In genomic region chr13:37329747-37330146, GRCm38 (mm10) we compare ENCODE assay signal across 25 mouse cellular contexts. TPM values are rescaled to one million over a fixed set of nuclear protein-coding genes. Genes with fewer than 3 reads are reported as not detected.
DNase-seq lines count a peak whose midpoint lies in the region; TF ChIP-seq lines count a peak whose summit lies in the region.
"Had no signal": no experiment of that assay in that cellular context is flagged by ENCODE, and none has a peak within 500 bp of the region (broad histone marks: within the 10 kb centered on the region; RNA-seq: fewer than 3 reads in every experiment).

No protein-coding gene starts in this region.

- intact Hi-C loops in heart, postnatal 25 days (cut with DNase I): loop anchor here (5.0 kb wide), 1 partner anchor 1312 kb away; no protein-coding TSS in a partner anchor

- DNase-seq in heart, adult 11 months: peak; percentile 73
- DNase-seq in heart, postnatal 25 days (ENCODE audit: low spot score): no peak
- DNase-seq in lung, postnatal 4 days: peak; percentile 16 to 31
- no peak for DNase-seq in lung, adult 2 months
- peak; percentile 47 for DNase-seq in retina, embryonic 14.5 days (ENCODE audit: low spot score)
- no peak for DNase-seq in layer of hippocampus, postnatal 25 days (ENCODE audit: extremely low spot score in 1 of 2, low spot score in 1 of 2)
- no peak for DNase-seq in layer of hippocampus, postnatal 10 days (ENCODE audit: low spot score in 2 of 2)
- DNase-seq: adrenal gland, postnatal 14 days; B cell, adult 2 months; cerebellum, adult 11-12 months; cerebellum, adult 8-10 months; cerebellum, postnatal 10 days; cerebellum, postnatal 36 days; embryo, embryonic 11 days; forebrain, postnatal 0 days; gastrocnemius, adult 2 months; gastrocnemius, postnatal 14 days; heart, adult 18-20 months; heart, postnatal 10 days; heart, postnatal 4 days had no signal

- no peaks in the 10 kb centered on the region for H3K4me1 ChIP-seq in lung, adult 2 months (ENCODE audit: control insufficient read depth, insufficient read depth, low read length)
- H3K4me1 ChIP-seq: embryonic facial prominence, embryonic 15.5 days; heart, embryonic 12.5 days; heart, embryonic 15.5 days had no signal

- 67% methylated on average over 8 of the region's 8 CpGs for WGBS in lung, adult 2 months

- TF ChIP-seq POLR2A in lung, adult 2 months (IDR thresholded peaks at IDR 0.05; ENCODE audit: borderline replicate concordance, extremely low read depth, low read depth, low read length): no peak

- TF ChIP-seq CTCF in lung, adult 2 months (IDR thresholded peaks at IDR 0.05; ENCODE audit: insufficient read depth, low read length): no peak

- H3K4me3 ChIP-seq in lung, adult 2 months (replicated peaks; ENCODE audit: extremely low read depth, low read depth, low read length): no peak overlapping the region
- H3K4me3 ChIP-seq: embryonic facial prominence, embryonic 15.5 days; gastrocnemius, adult 2 months; heart, embryonic 12.5 days; heart, embryonic 15.5 days had no signal

RNA-seq across cellular contexts. Expression of gene Ly86, which starts 15.3 kb away (rescaled TPM):
- 1 to 10 TPM; 2.7 TPM for total RNA-seq in heart, postnatal 25 days (2021)
- polyA plus RNA-seq in lung, adult 2 months (2012; rRNA removed): 6.6 and 6.9 TPM in 2 replicates
- total RNA-seq in layer of hippocampus, postnatal 25 days (2021): 1 to 10 TPM; 8.0 to 8.9 TPM
- total RNA-seq in layer of hippocampus, postnatal 10 days (2021): 1 to 10 TPM; 6.9 to 8.2 TPM
- polyA plus RNA-seq: G1E, Patski had no signal

Comparison
In these comparisons a context has a peak if more than half of its experiments do, and no peak if none do; other contexts are left out.
1. DNase-seq: peak in heart, adult 11 months (single experiment), lung, postnatal 4 days (2 of 2) and retina, embryonic 14.5 days (single experiment); none in heart, postnatal 25 days (single experiment), lung, adult 2 months (single experiment), layer of hippocampus, postnatal 25 days (0 of 2) and layer of hippocampus, postnatal 10 days (0 of 2).